Mouse (Mus musculus) frontal cortex, postnatal 36 days (tissue): ENCODE measurements around the gene Olfr455.

Source experiments
- DNase-seq, 2 experiments: peaks; one replicate each; pipeline ENCODE4 v3.0.0; 2022; ENCODE audit warnings: low spot score in 2 of 2

Gene Olfr455

DNA sequence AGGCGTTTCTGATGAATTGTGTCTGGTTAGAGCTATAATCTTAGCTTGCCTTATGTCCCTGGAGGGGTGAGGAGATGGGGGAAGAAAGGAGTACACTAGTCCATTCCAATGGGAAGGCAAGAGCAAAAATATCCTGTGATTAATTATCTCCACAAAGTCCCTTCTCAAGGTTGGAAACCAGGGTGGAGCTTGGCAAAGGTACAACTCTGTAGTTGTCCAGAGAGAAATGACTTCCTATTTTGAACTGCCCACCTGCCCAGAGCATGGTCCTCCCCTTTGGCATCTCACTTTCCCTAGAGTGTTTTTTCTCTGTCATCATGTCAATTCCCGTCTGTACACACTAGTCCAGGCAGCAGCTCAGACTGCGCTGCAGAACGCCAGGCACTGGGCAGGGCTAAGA, at the start of gene Olfr455:
Gene Olfr455, minus strand, starts transcription at position 127 of the 400 bp plus-strand sequence.
- no peak for DNase-seq

DNA sequence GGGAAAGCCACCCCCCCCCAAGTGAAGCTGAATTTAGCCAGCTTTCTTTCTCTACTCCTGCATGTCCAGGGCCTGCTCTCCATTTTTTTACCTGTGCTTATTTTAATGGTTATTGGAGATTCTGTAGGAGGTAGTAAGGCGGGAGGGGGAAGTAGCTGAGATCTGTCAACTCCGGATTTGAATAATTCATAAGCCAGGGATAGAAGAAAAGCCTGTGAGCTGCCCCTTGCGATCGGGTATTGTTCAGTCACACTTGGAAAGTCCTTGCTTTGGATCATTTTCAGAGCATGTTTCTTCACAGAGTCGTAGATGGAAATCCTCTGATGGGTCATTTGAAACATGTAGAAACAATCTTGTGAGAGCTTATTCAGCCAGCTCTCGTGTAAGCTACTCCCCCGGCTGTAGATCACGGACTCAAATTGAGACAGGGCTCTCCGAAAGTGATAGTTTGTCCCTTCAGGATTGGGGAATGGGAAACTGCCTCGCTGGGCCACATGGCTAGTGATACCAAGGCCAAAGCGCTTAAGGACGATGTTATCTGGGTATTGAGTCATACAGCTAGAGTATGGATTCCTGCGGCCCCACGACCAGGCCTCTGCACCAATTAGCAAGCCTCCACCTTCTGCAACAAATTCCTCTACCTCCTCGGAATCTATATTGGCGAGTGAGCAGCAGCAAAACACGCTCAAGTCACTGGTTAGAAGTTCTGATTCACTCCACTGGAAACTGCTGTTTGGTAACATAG, 45.9 kb upstream of the Olfr455 start:
- no peak for DNase-seq

DNA sequence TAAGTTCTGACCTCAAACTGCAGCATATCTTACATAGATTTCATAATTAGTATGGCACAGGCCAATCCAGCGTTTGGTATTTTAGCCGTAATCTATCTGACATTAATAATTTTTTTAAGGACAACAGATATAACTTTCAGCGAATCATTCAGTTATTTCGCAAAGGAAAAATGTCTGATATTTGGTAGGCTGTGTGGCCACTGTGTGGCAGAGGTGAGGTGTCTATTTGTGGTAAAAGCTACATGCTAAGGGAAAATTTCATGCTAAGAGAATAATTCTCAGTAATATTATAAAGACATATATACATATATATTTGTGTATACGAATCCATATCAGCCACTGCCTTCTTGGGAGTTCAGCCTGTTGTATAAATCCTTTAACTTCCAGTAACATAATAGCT, 39.2 kb upstream of the Olfr455 start:
- DNase-seq = no peak

DNA sequence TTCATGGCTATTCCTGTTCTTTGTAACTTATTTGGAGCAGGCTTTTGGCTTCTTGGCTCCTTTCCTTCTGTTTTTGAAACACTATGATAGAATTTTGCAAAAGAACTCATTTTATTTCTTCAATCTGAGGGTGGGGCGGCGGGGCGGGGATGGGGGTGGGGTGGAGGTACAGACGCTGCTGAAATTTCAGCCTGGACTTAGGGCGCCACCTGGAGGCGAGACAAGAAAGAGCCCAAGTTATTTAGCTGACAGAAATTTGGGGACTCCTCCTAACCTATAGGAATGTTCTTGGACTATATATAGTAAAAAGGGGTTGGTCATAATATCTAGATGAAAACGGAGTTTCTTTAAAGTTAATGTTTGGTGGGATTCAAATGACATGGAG, 36.1 kb upstream of the Olfr455 start:
- peak; percentile 64 to 74 for DNase-seq

DNA sequence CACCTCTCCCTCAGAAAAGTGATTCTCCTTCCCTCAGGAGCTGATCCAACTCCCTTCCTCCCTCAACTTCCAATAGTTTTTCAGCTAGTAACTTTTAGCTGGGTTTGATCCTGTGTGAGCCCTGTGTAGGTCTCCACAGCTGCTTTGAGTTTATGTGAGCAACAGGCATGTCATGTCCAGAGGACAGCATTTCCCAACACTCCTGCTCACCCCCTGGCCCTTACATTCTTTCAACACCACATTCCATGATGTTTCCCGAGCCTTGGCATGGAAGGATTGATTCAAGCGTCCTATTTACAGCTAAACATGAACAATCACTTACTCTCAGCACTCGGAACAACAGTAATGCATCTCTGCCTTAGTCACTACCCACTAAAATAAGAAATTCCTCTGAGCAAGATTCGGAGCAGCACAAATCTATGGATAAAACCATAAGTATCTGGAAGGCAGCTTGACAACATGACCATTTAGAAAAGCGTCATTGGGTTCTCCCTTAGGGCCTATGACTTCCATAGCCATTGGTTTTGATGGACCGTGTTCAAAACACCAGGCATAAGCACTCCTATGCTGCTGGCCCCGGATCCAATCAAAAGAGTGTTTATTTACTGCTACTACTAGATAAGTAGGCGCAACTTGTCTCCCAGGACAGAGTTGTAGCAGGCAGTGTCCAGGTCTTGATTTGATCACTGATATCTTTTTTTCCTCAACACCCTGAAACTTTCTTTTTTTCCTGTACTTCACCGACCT, 35.5 kb upstream of the Olfr455 start:
- DNase-seq = no peak

DNA sequence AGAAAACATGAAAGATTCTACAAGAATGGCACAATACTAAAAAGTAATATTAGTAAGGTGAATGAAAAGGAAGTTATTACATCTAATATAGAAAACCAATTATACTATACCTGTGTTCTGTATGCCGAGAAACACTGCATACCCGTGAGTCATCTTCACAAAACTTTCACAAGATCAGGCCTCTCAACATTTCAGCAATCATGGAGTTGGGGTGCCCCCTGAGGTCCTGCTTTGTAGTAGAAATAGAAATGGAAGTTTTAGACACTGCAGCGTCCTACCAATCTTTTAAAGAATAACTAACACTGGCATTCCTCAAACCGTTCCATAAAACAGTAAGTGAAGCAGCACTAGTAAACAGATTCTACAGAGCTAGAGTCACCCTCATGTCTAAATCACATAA, 31.3 kb upstream of the Olfr455 start:
- no peak for DNase-seq

DNA sequence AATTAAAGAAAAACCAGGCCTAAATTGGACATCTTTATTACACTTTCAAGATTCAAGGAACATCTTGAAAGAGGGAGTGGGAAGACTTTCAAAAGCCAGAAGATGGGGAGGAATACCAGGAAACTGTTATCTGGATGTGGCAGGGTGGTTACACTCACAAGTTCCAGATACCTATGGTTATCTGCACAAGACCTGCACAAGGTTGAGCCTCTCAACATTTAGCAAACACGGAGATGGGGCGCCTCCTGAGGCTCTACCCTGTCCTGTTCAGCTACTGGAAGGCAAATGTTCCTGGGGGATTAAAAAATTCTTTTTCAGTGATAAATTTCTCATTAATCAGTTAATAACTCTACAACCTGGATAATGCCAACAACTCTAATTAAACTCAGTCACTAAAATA, 30.0 kb upstream of the Olfr455 start:
- no peak for DNase-seq

DNA sequence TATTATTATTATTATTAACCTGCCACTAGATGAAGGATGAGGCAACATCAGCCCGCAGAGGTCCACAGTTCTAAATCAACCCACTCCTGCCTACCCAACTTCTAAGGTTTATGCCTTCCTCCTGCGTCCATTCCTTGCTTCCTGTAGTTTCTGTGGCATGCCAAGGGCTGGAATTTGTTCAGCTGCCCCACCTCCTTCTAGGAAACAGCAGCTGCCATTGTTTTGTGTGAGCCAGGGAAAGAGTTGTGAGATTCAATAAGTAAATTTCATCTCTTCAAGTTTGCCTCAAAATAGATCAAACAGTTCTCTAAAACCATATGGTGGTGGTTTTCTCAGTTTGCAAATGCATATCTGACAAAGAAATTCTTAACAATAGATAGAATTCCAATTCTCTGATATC, 20.8 kb upstream of the Olfr455 start:
- peak; percentile 13 to 14 for DNase-seq

DNA sequence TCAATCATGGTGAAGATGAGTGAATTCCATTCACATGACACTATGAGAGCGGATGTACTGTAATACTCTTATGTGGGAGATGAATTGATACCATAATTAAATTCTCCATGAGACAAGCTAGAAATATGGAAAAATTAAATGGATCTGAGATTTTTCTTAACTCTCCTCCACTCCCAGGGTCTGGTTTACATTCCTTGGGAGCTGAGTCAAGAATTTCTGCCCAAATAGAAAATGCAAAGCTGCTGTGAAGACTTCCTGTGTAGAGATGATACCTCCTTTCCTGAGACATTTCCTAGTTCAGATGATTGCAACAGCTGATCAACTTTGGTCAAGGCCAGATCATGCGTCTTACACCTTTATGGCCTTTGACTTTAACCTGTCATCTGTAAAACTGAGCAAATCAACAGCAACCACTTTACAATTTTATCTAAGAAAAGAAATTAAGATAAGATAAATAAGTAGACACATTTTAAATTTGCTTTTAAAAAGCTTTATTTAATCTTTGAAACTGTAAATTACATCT, 18.8 kb upstream of the Olfr455 start:
- no peak for DNase-seq

DNA sequence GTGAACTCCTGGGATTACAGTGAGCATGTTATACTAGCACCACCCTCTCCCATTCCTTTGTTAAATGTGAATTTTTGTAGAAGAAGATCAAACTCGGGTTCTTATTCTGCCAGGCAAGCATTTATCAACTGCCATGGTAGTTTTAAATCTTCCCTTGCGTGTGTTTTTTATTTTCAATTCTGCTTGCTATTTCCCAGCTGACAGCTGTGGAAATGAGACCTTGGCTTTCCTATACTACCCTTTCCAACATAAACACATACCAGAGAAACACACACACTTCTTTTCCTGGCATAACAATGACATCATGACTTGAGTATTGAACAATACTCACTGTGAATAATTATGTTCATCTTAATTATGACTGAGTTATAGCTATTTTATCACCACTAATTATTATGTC, 14.9 kb upstream of the Olfr455 start:
- DNase-seq = no peak

DNA sequence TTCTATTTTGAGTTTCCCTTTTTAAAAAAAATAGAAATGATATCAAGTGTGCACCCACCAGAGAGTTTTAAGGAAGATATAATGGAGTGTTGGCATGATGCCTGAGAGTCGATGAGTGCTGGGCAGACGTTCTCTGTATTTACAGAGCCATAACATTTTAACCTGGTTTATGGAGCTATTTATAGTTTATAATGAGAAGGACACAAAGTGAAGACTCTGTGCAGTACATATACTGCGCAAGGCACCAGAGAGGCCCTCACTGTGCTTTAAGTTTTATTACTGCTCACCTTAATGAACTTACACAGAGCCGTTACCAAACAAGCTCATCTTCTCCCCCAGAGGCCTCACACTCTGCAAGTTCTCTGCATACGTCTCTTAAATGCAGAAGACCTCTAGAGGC, 13.5 kb upstream of the Olfr455 start:
- DNase-seq = no peak

DNA sequence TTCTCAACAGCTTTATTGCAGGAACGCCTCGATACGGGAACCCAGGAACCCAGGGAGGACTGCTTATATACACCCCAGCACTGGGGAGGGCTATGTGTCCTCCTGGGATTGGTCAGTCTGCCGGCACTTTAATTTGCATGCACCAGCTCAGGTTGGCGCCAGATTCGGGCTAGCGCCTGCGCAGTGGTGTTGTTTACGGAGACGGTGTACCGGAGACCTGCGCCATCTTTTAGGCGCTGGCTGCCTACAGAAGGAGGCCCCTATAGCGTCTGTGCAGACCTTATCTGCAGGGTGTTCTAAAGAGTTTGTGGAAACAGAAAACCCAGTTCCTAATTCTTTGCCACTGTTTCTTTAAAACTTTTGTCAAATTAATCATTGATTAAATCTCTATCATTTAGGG, 11.3 kb upstream of the Olfr455 start:
- no peak for DNase-seq

DNA sequence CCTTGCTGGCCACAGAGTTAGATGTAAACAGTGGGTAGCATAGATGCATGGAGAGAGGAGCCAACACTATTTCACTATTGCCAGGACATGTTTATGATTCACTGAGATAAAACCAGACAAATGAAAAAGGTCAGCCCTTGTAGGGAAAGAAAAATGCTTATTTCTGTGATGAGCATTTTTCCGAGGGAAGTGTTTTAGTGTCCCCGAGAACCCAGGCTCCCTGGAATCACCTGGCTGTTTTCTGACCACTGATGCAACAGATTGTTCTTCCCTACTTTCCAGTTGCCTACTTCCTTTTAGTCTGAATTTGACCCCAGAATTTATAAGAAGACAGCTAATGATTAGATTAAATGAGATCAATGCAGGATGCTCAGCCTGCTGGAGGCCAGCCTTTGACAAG, 1.2 kb downstream of the Olfr455 start:
- no peak for DNase-seq

DNA sequence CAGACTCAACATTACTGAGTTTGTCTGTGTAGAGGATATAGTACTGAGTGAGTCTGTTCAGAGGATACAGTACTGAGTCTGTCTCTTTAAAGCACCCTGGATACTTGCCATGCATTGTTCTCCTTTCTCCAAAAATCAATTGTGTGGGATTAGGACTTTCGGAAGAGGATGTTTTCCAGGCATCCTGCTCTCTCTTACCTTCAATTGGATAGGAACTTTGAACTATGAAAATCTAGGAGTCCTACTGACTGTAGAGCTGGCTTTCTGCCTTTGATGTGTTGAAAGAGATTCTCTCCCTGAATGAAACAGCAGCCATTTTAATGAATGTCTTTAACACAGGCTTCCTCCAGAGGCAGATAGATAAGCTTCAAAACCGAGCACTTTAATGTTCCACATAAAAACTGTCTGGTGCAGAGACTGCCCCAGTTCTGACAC, 1.9 kb downstream of the Olfr455 start:
- DNase-seq = no peak

DNA sequence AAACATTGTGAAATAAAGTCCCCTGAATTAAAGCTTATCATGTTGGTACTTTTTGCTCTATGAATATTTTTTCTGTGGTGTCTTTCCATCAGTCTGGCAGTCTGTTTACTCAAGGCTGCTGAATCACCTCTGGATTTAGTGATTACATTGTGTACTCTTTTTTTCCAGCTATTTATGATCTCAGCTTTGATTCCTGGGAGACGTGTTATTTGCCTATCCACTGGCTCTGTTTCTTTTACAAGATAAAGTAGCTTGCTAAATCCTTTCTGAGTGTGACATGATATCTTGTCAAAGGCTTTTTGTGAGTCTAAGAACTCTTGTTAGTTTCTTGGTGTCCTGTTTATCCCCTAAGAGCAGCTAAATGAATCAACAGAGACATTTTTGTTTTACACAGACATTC, 2.5 kb downstream of the Olfr455 start:
- DNase-seq = no peak

DNA sequence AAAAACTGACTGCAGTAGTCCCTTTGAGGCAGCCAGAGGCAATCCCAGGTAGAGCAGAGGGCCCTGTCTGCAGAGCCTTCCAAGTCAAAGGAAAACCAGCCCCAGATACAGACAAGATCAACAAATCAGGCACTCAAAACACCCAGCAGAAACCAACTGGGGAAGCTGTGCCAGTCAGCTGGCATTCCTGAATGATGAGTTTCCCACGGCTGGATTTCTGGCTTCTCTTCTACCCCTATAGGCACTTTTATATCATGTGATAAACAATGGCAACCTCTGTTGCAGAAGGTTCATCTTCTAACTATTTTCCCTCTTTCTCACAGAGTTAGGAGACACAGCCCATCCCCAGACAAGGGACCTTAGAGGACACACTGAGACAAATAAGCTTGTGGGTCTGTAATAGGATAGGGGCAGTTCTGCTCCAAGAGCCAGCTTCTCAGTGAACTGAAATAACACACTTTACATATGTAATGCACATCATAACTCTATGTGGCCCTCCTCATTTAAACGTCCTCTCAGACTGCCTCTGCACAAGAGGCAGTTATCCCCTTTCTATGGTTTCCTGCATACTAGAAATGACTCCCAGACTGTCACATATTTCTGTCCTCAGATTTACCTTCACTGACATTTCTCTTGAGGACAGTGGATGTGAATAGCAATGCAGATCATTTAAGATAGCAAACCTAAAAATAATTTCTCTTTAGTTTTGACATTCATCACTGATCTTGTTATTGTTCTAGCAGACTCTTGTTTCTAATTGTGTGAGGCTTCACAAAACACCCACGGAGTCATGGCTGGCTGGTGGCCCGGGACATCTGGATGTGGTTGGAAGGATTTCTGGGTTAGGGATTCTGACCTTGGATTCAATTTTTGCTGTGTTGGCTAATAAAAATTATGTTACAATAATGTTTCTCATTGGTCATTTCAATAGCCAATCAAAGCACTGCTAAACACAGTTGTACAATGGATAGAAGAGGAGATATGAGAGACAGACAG, 5.1 kb downstream of the Olfr455 start:
- DNase-seq = no peak

DNA sequence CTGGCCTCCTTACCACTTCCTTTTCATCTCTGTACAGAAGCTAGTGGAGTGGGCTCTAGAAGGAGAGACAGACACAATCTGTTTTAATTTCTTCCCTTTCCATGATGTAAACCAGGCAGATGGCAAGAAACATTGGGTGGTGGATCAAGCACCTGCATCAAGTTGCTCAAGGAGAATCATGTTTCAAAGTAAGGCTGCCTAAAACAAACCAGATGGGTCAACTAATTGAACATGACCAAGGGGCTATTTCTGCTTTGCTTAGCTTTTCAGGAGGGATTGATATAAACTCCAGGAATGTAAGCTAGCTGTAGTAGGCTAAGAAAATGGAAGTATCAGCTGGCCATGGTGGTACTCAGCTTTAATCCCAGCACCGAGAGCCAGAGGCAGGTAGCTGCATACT, 6.7 kb downstream of the Olfr455 start:
- DNase-seq = no peak

DNA sequence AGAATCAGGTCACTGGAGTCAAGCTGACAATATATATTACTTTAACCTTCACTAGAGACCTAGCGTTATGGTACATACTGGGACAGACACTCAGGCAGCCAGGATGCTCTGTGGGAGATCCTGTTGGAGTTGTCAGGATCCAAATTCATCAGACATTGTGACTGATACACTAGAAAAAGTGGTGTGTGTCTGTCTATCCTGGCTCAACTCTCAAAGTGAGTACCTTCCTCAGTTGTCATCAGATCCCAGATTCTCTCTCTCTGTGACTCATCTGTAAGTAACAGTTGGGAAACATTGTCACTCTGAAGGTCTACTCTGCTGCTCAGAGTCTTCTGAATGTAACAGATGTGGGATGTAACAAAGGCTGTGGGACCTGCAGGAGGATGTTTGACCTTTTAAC, 7.7 kb downstream of the Olfr455 start:
- no peak for DNase-seq

DNA sequence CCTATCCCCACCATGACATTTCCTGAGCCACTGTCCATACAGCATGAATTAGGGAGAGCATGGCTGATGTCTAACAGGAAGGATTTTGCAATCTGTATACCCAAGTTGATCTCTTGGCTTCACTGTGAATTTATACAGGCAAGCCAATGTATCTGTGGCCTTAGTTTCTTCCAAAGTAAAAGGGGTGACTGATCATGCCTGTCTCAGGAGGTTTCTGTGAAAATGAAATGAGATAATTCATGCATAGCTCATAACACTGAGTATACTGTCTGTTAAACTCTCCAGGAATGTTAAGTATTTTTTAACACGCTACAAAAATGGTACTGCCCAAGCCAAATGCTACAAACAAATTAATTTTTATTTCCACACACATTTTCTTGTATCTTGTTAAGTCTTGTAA, 33.9 kb downstream of the Olfr455 start:
- DNase-seq = no peak

DNA sequence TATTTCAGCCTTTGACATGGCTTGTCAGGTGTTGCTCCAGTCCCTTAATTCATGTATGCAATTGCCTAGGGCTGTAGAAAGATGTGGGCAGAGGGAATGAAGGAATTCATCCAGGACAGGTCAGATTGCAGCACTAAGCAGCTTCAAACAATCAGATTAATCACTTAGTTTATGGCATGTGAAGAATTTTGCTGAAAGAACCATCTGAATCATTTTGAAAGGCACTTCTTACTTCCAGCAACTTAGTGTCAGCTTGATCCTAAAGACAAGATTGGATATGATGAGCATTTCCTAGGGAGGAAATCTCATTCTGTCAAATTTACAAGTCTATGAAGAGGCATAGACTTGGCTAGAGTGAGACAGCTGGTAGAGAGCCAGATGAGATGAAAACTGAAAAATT, 38.1 kb downstream of the Olfr455 start:
- DNase-seq = no peak

DNA sequence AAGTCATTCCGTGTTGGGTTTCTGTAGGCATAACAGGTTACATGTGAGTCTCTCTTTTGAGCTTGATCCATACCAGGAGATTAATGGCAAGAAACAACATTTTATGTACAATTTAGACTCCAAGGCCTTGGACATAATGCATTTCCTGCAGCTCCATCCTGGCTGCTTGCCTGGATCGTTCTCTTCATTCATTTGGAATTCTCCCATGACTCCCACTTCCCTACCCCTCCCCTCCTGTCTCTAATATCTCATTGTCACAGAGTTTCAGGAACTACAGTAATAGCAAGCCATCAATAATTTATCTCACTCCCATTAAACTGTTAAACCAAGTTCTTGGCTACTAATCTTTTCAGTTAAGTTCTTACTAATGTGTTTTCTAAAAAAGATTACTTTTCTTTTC, 43.9 kb downstream of the Olfr455 start:
- DNase-seq = no peak

DNA sequence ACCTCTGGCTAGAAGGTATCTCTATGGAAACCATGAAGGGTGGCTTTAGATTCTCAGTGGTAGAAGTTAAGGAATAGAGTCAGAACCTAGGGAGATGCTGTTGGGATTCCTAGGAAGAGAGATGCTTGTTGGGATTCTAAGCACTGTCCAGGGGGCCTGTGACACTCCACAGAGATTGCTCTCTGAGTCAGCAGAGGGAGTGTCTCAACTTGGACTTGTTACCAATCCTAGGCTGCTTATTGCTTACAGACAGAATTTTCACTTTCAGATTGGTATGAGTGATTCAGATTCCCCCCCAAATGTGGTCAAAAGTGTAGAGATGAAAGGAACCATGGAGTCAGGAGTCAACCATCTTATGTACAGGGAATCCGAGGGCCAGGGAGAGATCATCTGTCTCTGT, 57.7 kb downstream of the Olfr455 start:
- no peak for DNase-seq
